Mouse (Mus musculus) liver, postnatal 0 days (tissue): ENCODE data around the gene Stom.

ENCODE experiments used
- CTCF ChIP-seq: sonication (generic); IDR thresholded peaks from 2 replicates; pipeline ENCODE4 v1.5.1; 2016; ENCODE audit warnings: antibody characterized with exemption, low read depth
- EP300 ChIP-seq: IDR thresholded peaks from 2 replicates; pipeline ENCODE4 v1.6.1; 2016; ENCODE audit warnings: antibody characterized with exemption, low read depth, mild to moderate bottlenecking

DNA sequence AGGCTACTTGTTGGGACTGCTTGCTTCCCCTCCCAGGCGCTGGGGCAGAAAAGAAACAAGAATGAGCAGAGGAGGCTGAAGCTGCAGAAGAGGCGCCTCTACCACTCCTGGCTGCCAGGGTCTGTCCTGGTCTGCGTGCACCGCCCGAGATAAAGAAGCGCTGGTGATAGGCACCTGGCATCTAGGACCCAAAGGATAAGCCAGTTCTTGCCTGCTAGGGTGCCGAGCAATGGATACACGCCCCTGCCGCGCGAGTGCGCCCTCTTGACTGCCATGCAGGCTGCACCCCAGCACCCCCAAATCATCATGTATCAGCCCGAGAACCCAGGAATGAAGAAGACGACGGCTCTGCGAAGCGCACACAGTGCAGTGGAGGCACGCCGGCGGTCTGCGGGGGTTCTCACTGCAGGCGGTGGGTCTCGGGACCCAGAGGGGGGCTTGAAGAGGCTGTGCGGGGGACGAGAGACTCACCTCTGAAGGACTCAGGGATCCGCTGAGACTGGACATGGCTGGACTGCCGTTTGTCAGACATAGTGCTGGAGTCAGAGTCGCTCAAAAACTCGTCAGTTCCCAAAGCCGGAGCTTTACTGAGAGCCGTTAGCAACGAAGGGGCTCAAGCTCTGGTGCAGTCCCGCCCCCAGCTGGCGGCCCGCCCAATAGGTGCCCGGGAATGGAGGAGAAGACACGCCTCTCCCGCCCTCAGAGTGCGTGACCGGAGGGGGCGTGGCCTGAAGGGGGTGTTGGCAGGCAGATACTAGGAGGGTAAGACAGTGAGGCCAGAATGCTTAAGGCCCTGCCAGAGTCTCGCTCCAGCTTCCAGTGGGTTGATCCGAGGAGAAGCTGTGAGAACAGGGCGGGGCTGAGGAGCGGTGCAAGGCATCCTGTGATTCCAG is at the start of gene Stom:
- peak; percentile 96 for TF ChIP-seq EP300
- peak; percentile 65 for TF ChIP-seq CTCF
